Mouse (Mus musculus): Measurements from ENCODE around the gene Pecr.

GRCm38 (mm10) chr1:72227546-72227945 is 56.6 kb downstream of the Pecr start:
- TF ChIP-seq NELFE (IDR thresholded peaks at IDR 0.05; ENCODE audit: low read depth, low read length) (no peak), CTCF (conservative IDR thresholded peaks at IDR 0.05 in 1 of 2, IDR thresholded peaks at IDR 0.05 in 1 of 2; ENCODE audit: low read depth in 2 of 2, low read length in 2 of 2) (no peak), ELF1 (IDR thresholded peaks at IDR 0.05; ENCODE audit: low read depth, low read length) (no peak), TBP (conservative IDR thresholded peaks at IDR 0.05; ENCODE audit: low read depth, low read length) (no peak), KAT2A (IDR thresholded peaks at IDR 0.05; ENCODE audit: insufficient replicate concordance, low read length) (no peak), SIN3A (IDR thresholded peaks at IDR 0.05; ENCODE audit: low read length) (no peak), E2F4 (IDR thresholded peaks at IDR 0.05; ENCODE audit: insufficient replicate concordance, low read depth, low read length) (no peak), ZC3H11A (IDR thresholded peaks at IDR 0.05; ENCODE audit: low read depth, low read length) (no peak), POLR2A (IDR thresholded peaks at IDR 0.05; ENCODE audit: low read depth, low read length) (no peak), MXI1 (IDR thresholded peaks at IDR 0.05; ENCODE audit: low read depth, low read length) (no peak), CHD1 (IDR thresholded peaks at IDR 0.05; ENCODE audit: low read depth, low read length) (no peak), POLR2AphosphoS2 (IDR thresholded peaks at IDR 0.05; ENCODE audit: low read depth, low read length) (no peak), HCFC1 (IDR thresholded peaks at IDR 0.05; ENCODE audit: low read depth, low read length) (no peak)

Data from CH12.LX (cell line).